Mouse (Mus musculus): ENCODE results near the gene Rtl8c. TPM values are rescaled to one million over a fixed set of nuclear protein-coding genes. Genes with fewer than 3 reads are reported as not detected.

The Rtl8c gene
- total RNA-seq, 2 experiments from 2014 or later = 11.2 TPM; not detected in 1

Other genes with a start within 250 kb of the Rtl8c start
- gene Mospd1, start 237.5 kb upstream of the Rtl8c start, total RNA-seq (2014; fragmentation: Nextera tagmentation) = 24.8 and 31.4 TPM in 2 replicates
- gene Mospd1, start 237.5 kb upstream of the Rtl8c start, total RNA-seq (2017) = 25.8 and 38.5 TPM in 2 replicates
- gene Etd, start 173.1 kb upstream of the Rtl8c start, total RNA-seq (2014; fragmentation: Nextera tagmentation) = not detected in 2 replicates
- not detected in 2 replicates for gene Etd, start 173.1 kb upstream of the Rtl8c start, total RNA-seq (2017)
- gene Gm14597, start 947 bp downstream of the Rtl8c start, total RNA-seq (2014; fragmentation: Nextera tagmentation) = not detected in 2 replicates
- not detected in 2 replicates for gene Gm14597, start 947 bp downstream of the Rtl8c start, total RNA-seq (2017)
- gene Rtl8a, start 35.6 kb downstream of the Rtl8c start, total RNA-seq (2014; fragmentation: Nextera tagmentation) = 6.0 and 10.0 TPM in 2 replicates
- gene Rtl8a, start 35.6 kb downstream of the Rtl8c start, total RNA-seq (2017) = 5.1 and 6.7 TPM in 2 replicates
- gene Rtl8b, start 62.4 kb downstream of the Rtl8c start, total RNA-seq (2014; fragmentation: Nextera tagmentation) = 4.1 and 14.3 TPM in 2 replicates
- gene Rtl8b, start 62.4 kb downstream of the Rtl8c start, total RNA-seq (2017) = 0.14 and 0.65 TPM in 2 replicates
- not detected in 2 replicates for gene 4930502E18Rik, start 116.8 kb downstream of the Rtl8c start, total RNA-seq (2014; fragmentation: Nextera tagmentation)
- gene 4930502E18Rik, start 116.8 kb downstream of the Rtl8c start, total RNA-seq (2017) = not detected in 2 replicates
- gene 1700013H16Rik, start 149.8 kb downstream of the Rtl8c start, total RNA-seq (2014; fragmentation: Nextera tagmentation) = not detected in 2 replicates
- not detected in 2 replicates for gene 1700013H16Rik, start 149.8 kb downstream of the Rtl8c start, total RNA-seq (2017)
- gene Zfp36l3, start 168.4 kb downstream of the Rtl8c start, total RNA-seq (2014; fragmentation: Nextera tagmentation) = not detected in 2 replicates
- not detected in 2 replicates for gene Zfp36l3, start 168.4 kb downstream of the Rtl8c start, total RNA-seq (2017)
- 3.8 TPM in 1 of 2 replicates, not detected in the other for gene Xlr, start 189.7 kb downstream of the Rtl8c start, total RNA-seq (2014; fragmentation: Nextera tagmentation)
- 3.9 and 6.0 TPM in 2 replicates for gene Xlr, start 189.7 kb downstream of the Rtl8c start, total RNA-seq (2017)